Mouse (Mus musculus): ENCODE data around the gene Lelp1. TPM values are rescaled to one million over a fixed set of nuclear protein-coding genes. Genes with fewer than 3 reads are reported as not detected.
A peak's percentile ranks its signal among the peaks of the same experiment; 100 is the strongest.

Gene Lelp1
- polyA plus RNA-seq, 1 experiment from 2014 or later: not detected

- Histone ChIP-seq H3K27ac (ENCODE audit: low read depth, low read length) (no peak overlapping the region), H3K4me2 (no peak overlapping the region), H3K4me3 (ENCODE audit: low read depth, low read length) (no peak overlapping the region), H3K27me3 (ENCODE audit: control insufficient read depth, insufficient read depth, low read length) (no peaks in the 10 kb centered on the region), H3K9ac (ENCODE audit: low read depth, low read length) (no peak overlapping the region), H3K36me3 (ENCODE audit: control insufficient read depth, insufficient read depth, low read length) (no peaks in the 10 kb centered on the region), H3K4me1 (ENCODE audit: control insufficient read depth, insufficient read depth, low read length) (no peaks in the 10 kb centered on the region), H3K9me3 (replicated peaks; ENCODE audit: control insufficient read depth, low read length) (no peaks in the 10 kb centered on the region)
- no peak for ATAC-seq (replicated peaks; ENCODE audit: insufficient number of reproducible peaks, low FRiP score, low TSS enrichment)
- WGBS (ENCODE audit: insufficient replicate concordance): 28% methylated on average over 3 of the region's 3 CpGs
These were observed 24.6 kb downstream of the Lelp1 start for GRCm38 (mm10) chr3:92117930-92118329.

- H3K4me3 ChIP-seq (ENCODE audit: low read depth, low read length): no peak overlapping the region
- no peaks in the 10 kb centered on the region for H3K36me3 ChIP-seq (ENCODE audit: control insufficient read depth, insufficient read depth, low read length)
- H3K9ac ChIP-seq (ENCODE audit: low read depth, low read length): no peak overlapping the region
- no peaks in the 10 kb centered on the region for H3K27me3 ChIP-seq (ENCODE audit: control insufficient read depth, insufficient read depth, low read length)
- no peak overlapping the region for H3K27ac ChIP-seq (ENCODE audit: low read depth, low read length)
- H3K4me1 ChIP-seq (ENCODE audit: control insufficient read depth, insufficient read depth, low read length): no peaks in the 10 kb centered on the region
- no peaks in the 10 kb centered on the region for H3K9me3 ChIP-seq (replicated peaks; ENCODE audit: control insufficient read depth, low read length)
- H3K4me2 ChIP-seq: no peak overlapping the region
- ATAC-seq (replicated peaks; ENCODE audit: insufficient number of reproducible peaks, low FRiP score, low TSS enrichment): no peak
These were observed 31.0 kb downstream of the Lelp1 start for GRCm38 (mm10) chr3:92111526-92111925.

- Histone ChIP-seq H3K9ac (ENCODE audit: low read depth, low read length) (no peak overlapping the region), H3K27me3 (ENCODE audit: control insufficient read depth, insufficient read depth, low read length) (no peaks in the 10 kb centered on the region)
These were observed 31.8 kb downstream of the Lelp1 start for GRCm38 (mm10) chr3:92110790-92111189.

DNA sequence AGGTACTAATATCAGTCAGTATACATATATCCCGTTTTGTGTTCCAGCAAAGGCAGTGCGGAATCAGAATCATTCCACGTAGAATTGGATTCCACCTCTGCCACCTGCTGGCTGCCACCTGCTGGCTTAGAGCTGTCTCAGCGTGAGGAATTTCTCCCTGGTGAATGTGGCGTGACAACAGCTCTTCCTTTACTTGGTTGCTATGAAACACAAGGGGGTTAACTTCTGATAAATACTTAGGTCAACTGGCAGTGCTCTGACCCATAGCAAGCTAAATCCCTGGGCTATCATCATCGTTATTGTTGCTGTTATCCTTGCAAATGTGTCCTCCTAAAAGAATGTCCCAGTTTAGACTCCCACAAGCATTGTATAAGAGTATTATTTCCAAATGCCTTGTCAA lies 36.0 kb downstream of the Lelp1 start:
- WGBS (ENCODE audit: insufficient replicate concordance): 14% methylated on average over 6 of the region's 6 CpGs
- 0 out of 2 replicates have a peak, but pooled peaks have one; percentile 55 for ATAC-seq (replicated peaks; ENCODE audit: insufficient number of reproducible peaks, low FRiP score, low TSS enrichment)
- H3K27ac ChIP-seq (ENCODE audit: low read depth, low read length): no peak overlapping the region
- no peaks in the 10 kb centered on the region for H3K9me3 ChIP-seq (replicated peaks; ENCODE audit: control insufficient read depth, low read length)
- H3K9ac ChIP-seq (ENCODE audit: low read depth, low read length): no peak overlapping the region
- H3K4me1 ChIP-seq (ENCODE audit: control insufficient read depth, insufficient read depth, low read length): no peaks in the 10 kb centered on the region
- no peak overlapping the region for H3K4me2 ChIP-seq
- no peak overlapping the region for H3K4me3 ChIP-seq (ENCODE audit: low read depth, low read length)
- no peaks in the 10 kb centered on the region for H3K36me3 ChIP-seq (ENCODE audit: control insufficient read depth, insufficient read depth, low read length)
- H3K27me3 ChIP-seq (ENCODE audit: control insufficient read depth, insufficient read depth, low read length): no peaks in the 10 kb centered on the region

More at GRCm38 (mm10) chr3:92110790-92111189, 31.8 kb downstream of the Lelp1 start:
- H3K4me3 ChIP-seq (ENCODE audit: low read depth, low read length): no peak overlapping the region
- H3K4me1 ChIP-seq (ENCODE audit: control insufficient read depth, insufficient read depth, low read length): no peaks in the 10 kb centered on the region
- no peak overlapping the region for H3K27ac ChIP-seq (ENCODE audit: low read depth, low read length)
- no peak for ATAC-seq (replicated peaks; ENCODE audit: insufficient number of reproducible peaks, low FRiP score, low TSS enrichment)
- H3K4me2 ChIP-seq: no peak overlapping the region
- H3K36me3 ChIP-seq (ENCODE audit: control insufficient read depth, insufficient read depth, low read length): no peaks in the 10 kb centered on the region
- H3K9me3 ChIP-seq (replicated peaks; ENCODE audit: control insufficient read depth, low read length): no peaks in the 10 kb centered on the region

Other genes with a start within 250 kb of the Lelp1 start
- not detected in 2 replicates for gene Pglyrp3, start 128.2 kb downstream of the Lelp1 start, polyA plus RNA-seq (2014; fragmentation: Nextera tagmentation; extraction: Ambion mirVana)
- gene Lor, start 59.6 kb downstream of the Lelp1 start, polyA plus RNA-seq (2014; fragmentation: Nextera tagmentation; extraction: Ambion mirVana): 0.31 and 1.00 TPM in 2 replicates
- not detected in 2 replicates for gene Prr9, start 18.8 kb downstream of the Lelp1 start, polyA plus RNA-seq (2014; fragmentation: Nextera tagmentation; extraction: Ambion mirVana)
- not detected in 2 replicates for gene Sprr2a1, start 73.1 kb upstream of the Lelp1 start, polyA plus RNA-seq (2014; fragmentation: Nextera tagmentation; extraction: Ambion mirVana)
- 0.86 and 0.96 TPM in 2 replicates for gene Sprr2a2, start 73.2 kb upstream of the Lelp1 start, polyA plus RNA-seq (2014; fragmentation: Nextera tagmentation; extraction: Ambion mirVana)
- not detected in 2 replicates for gene Sprr2a3, start 142.7 kb upstream of the Lelp1 start, polyA plus RNA-seq (2014; fragmentation: Nextera tagmentation; extraction: Ambion mirVana)
- gene Sprr2b, start 173.9 kb upstream of the Lelp1 start, polyA plus RNA-seq (2014; fragmentation: Nextera tagmentation; extraction: Ambion mirVana): not detected in 2 replicates
- not detected in 2 replicates for gene Sprr2d, start 196.4 kb upstream of the Lelp1 start, polyA plus RNA-seq (2014; fragmentation: Nextera tagmentation; extraction: Ambion mirVana)
- gene Sprr2e, start 209.4 kb upstream of the Lelp1 start, polyA plus RNA-seq (2014; fragmentation: Nextera tagmentation; extraction: Ambion mirVana): not detected in 2 replicates
- not detected in 2 replicates for gene Sprr2f, start 222.4 kb upstream of the Lelp1 start, polyA plus RNA-seq (2014; fragmentation: Nextera tagmentation; extraction: Ambion mirVana)
- gene Sprr2h, start 242.9 kb upstream of the Lelp1 start, polyA plus RNA-seq (2014; fragmentation: Nextera tagmentation; extraction: Ambion mirVana): not detected in 2 replicates

Measured in heart, embryonic 11.5 days (tissue).